Mouse (Mus musculus): ENCODE results near the gene Cd300lg. TPM values are rescaled to one million over a fixed set of nuclear protein-coding genes. Genes with fewer than 3 reads are reported as not detected.
A peak's percentile ranks its signal among the peaks of the same experiment; 100 is the strongest.

Gene Cd300lg
- total RNA-seq, 1 experiment: not detected

- H3K9ac ChIP-seq (ENCODE audit: insufficient read depth, low read depth, low read length, poor library complexity, severe bottlenecking): no peak within 1 kb of the TSS
- no peak within 1 kb of the TSS for H3K27ac ChIP-seq (ENCODE audit: insufficient read depth, low read depth, low read length, poor library complexity, severe bottlenecking)
- in situ Hi-C loops (cut with MboI; ENCODE audit: low sequenced_read_pairs in 2 of 2, unreplicated experiment in 2 of 2): no loop called here
- DNase-seq (ENCODE audit: low read depth, low spot score): no peak
- H3K4me3 ChIP-seq (ENCODE audit: insufficient read depth in 1 of 2, low read depth in 1 of 2, low read length in 2 of 2, poor library complexity in 1 of 2, severe bottlenecking in 1 of 2): peak within 1 kb of the TSS; percentile 76 to 98; a peak in 3 of 4 replicates
- peaks cover 3% of the 10 kb centered on the region; the same call in 1 of the 2 replicates for H3K36me3 ChIP-seq (ENCODE audit: control insufficient read depth, insufficient read depth, low read length, poor library complexity, severe bottlenecking)
- TF ChIP-seq CHD2 (IDR thresholded peaks at IDR 0.05; ENCODE audit: low read depth, low read length): no peak
- TF ChIP-seq HCFC1 (IDR thresholded peaks at IDR 0.05; ENCODE audit: borderline replicate concordance, insufficient read depth, low read length): no peak
- TF ChIP-seq MAFK (IDR thresholded peaks at IDR 0.05; ENCODE audit: insufficient read depth, low read depth, low read length): no peak
- no peak for TF ChIP-seq ZNF384 (IDR thresholded peaks at IDR 0.05; ENCODE audit: low read depth, low read length)
- no peak for TF ChIP-seq ZC3H11A (IDR thresholded peaks at IDR 0.05; ENCODE audit: borderline replicate concordance, low read depth, low read length)
- H3K4me1 ChIP-seq (ENCODE audit: control insufficient read depth in 2 of 2, insufficient read depth in 2 of 2, low read length in 2 of 2, poor library complexity in 1 of 2): peaks cover 0 to 3% of the 10 kb centered on the region in 2 experiments; a peak in 1 of 4 replicates
- H3K9me3 ChIP-seq (ENCODE audit: control insufficient read depth, insufficient read depth, low read depth, low read length): no peaks in the 10 kb centered on the region
Observed at GRCm38 (mm10) chr11:102028087-102028816, 13.1 kb upstream of the Cd300lg start, which contains the start of gene Mpp3. Gene Mpp3, minus strand, starts transcription at chr11:102028461.

- Histone ChIP-seq H3K27ac (ENCODE audit: insufficient read depth, low read depth, low read length, poor library complexity, severe bottlenecking) (no peak overlapping the region), H3K9ac (ENCODE audit: insufficient read depth, low read depth, low read length, poor library complexity, severe bottlenecking) (no peak overlapping the region), H3K4me1 (ENCODE audit: control insufficient read depth in 2 of 2, insufficient read depth in 2 of 2, low read length in 2 of 2, poor library complexity in 1 of 2) (peaks cover 0 to 3% of the 10 kb centered on the region in 2 experiments; a peak in 1 of 4 replicates), H3K4me3 (ENCODE audit: insufficient read depth in 1 of 2, low read depth in 1 of 2, low read length in 2 of 2, poor library complexity in 1 of 2, severe bottlenecking in 1 of 2) (no peak overlapping the region), H3K9me3 (ENCODE audit: control insufficient read depth, insufficient read depth, low read depth, low read length) (no peaks in the 10 kb centered on the region), H3K36me3 (ENCODE audit: control insufficient read depth, insufficient read depth, low read length, poor library complexity, severe bottlenecking) (no peaks in the 10 kb centered on the region; the same call in 1 of the 2 replicates)
- DNase-seq (ENCODE audit: low read depth, low spot score): no peak
- TF ChIP-seq CHD2 (IDR thresholded peaks at IDR 0.05; ENCODE audit: low read depth, low read length) (no peak), HCFC1 (IDR thresholded peaks at IDR 0.05; ENCODE audit: borderline replicate concordance, insufficient read depth, low read length) (no peak), ZNF384 (IDR thresholded peaks at IDR 0.05; ENCODE audit: low read depth, low read length) (no peak), MAFK (IDR thresholded peaks at IDR 0.05; ENCODE audit: insufficient read depth, low read depth, low read length) (no peak), ZC3H11A (IDR thresholded peaks at IDR 0.05; ENCODE audit: borderline replicate concordance, low read depth, low read length) (no peak)
- in situ Hi-C loops (cut with MboI; ENCODE audit: low sequenced_read_pairs in 2 of 2, unreplicated experiment in 2 of 2): no loop called here
Observed at GRCm38 (mm10) chr11:102029304-102029703, 12.0 kb upstream of the Cd300lg start.

- no peak for TF ChIP-seq HCFC1 (IDR thresholded peaks at IDR 0.05; ENCODE audit: borderline replicate concordance, insufficient read depth, low read length)
- TF ChIP-seq MAFK (IDR thresholded peaks at IDR 0.05; ENCODE audit: insufficient read depth, low read depth, low read length): no peak
- TF ChIP-seq ZC3H11A (IDR thresholded peaks at IDR 0.05; ENCODE audit: borderline replicate concordance, low read depth, low read length): no peak
- no peak for TF ChIP-seq CHD2 (IDR thresholded peaks at IDR 0.05; ENCODE audit: low read depth, low read length)
- TF ChIP-seq ZNF384 (IDR thresholded peaks at IDR 0.05; ENCODE audit: low read depth, low read length): no peak
- peaks cover 0 to 3% of the 10 kb centered on the region in 2 experiments; a peak in 1 of 4 replicates for H3K4me1 ChIP-seq (ENCODE audit: control insufficient read depth in 2 of 2, insufficient read depth in 2 of 2, low read length in 2 of 2, poor library complexity in 1 of 2)
Observed at GRCm38 (mm10) chr11:102029966-102030365, 11.3 kb upstream of the Cd300lg start.

DNA sequence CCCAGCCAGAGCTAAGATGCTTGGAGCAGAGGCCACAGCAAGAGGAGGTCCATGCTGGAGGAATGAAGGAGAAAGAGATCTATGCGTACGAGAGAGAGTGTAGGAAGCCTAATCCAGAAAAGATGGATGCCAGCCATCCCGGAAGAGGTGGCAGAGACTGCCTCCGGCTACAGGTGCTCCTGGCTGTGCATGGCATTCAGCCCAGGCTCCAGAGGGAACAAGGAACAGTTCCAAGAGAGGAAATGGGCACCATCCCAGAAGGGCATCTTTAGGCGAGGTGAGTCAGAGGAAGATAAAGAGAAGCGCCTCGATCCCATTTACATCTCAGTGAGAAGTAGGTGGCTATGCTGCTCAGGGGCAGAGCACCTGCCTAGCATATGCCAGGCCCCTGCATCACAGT lies 10.2 kb upstream of the Cd300lg start:
- Histone ChIP-seq H3K27ac (ENCODE audit: insufficient read depth, low read depth, low read length, poor library complexity, severe bottlenecking) (no peak overlapping the region), H3K4me1 (ENCODE audit: control insufficient read depth in 2 of 2, insufficient read depth in 2 of 2, low read length in 2 of 2, poor library complexity in 1 of 2) (no peaks in the 10 kb centered on the region), H3K36me3 (ENCODE audit: control insufficient read depth, insufficient read depth, low read length, poor library complexity, severe bottlenecking) (no peaks in the 10 kb centered on the region), H3K9me3 (ENCODE audit: control insufficient read depth, insufficient read depth, low read depth, low read length) (no peaks in the 10 kb centered on the region), H3K4me3 (ENCODE audit: insufficient read depth in 1 of 2, low read depth in 1 of 2, low read length in 2 of 2, poor library complexity in 1 of 2, severe bottlenecking in 1 of 2) (no peak overlapping the region), H3K9ac (ENCODE audit: insufficient read depth, low read depth, low read length, poor library complexity, severe bottlenecking) (no peak overlapping the region)
- no peak for DNase-seq (ENCODE audit: low read depth, low spot score)
- in situ Hi-C loops (cut with MboI; ENCODE audit: low sequenced_read_pairs in 2 of 2, unreplicated experiment in 2 of 2): no loop called here
- TF ChIP-seq MAFK (IDR thresholded peaks at IDR 0.05; ENCODE audit: insufficient read depth, low read depth, low read length) (no peak), ZC3H11A (IDR thresholded peaks at IDR 0.05; ENCODE audit: borderline replicate concordance, low read depth, low read length) (no peak), ZNF384 (IDR thresholded peaks at IDR 0.05; ENCODE audit: low read depth, low read length) (no peak), CHD2 (IDR thresholded peaks at IDR 0.05; ENCODE audit: low read depth, low read length) (no peak), HCFC1 (IDR thresholded peaks at IDR 0.05; ENCODE audit: borderline replicate concordance, insufficient read depth, low read length) (no peak)

More at GRCm38 (mm10) chr11:102029966-102030365, 11.3 kb upstream of the Cd300lg start:
- DNase-seq (ENCODE audit: low read depth, low spot score): no peak
- Histone ChIP-seq H3K27ac (ENCODE audit: insufficient read depth, low read depth, low read length, poor library complexity, severe bottlenecking) (no peak overlapping the region), H3K36me3 (ENCODE audit: control insufficient read depth, insufficient read depth, low read length, poor library complexity, severe bottlenecking) (no peaks in the 10 kb centered on the region), H3K9ac (ENCODE audit: insufficient read depth, low read depth, low read length, poor library complexity, severe bottlenecking) (no peak overlapping the region), H3K9me3 (ENCODE audit: control insufficient read depth, insufficient read depth, low read depth, low read length) (no peaks in the 10 kb centered on the region), H3K4me3 (ENCODE audit: insufficient read depth in 1 of 2, low read depth in 1 of 2, low read length in 2 of 2, poor library complexity in 1 of 2, severe bottlenecking in 1 of 2) (no peak overlapping the region)
- in situ Hi-C loops (cut with MboI; ENCODE audit: low sequenced_read_pairs in 2 of 2, unreplicated experiment in 2 of 2): no loop called here
